Mouse (Mus musculus): ENCODE measurements at regions not wholly inside any gene's neighbourhood (a gene's known extent, or its start where the extent isn't known, plus 50 kb on each side); places are given as distances from the start of the nearest gene placed in this dataset.

- DNase-seq (ENCODE audit: low spot score) = no peak
Observed at GRCm38 (mm10) chr15:102776218-102776850, 54.4 kb upstream of the Calcoco1 start.

DNA sequence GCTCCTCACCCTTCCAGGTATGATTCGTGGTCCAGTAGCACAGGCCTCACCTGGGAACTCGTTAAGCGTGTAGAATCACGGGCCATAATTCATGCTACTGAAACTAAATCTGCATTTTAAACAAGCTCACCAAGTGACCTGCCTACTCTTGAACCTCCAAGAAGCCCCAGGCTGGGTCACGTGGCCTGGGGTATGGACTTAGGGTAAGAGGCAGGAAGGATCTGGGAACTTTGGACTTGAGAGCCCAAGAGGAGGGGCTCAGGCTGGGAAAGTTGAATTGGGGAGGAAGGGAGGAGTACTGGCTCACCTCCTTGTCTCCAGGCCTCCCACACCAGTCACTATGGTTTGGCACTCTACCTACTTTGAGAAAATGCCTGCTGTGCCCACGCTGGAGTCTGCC, 58.6 kb upstream of the Calcoco1 start:
- no peak for DNase-seq (ENCODE audit: low spot score)

GRCm38 (mm10) chr15:102782988-102783799, 61.2 kb upstream of the Calcoco1 start:
- no peak for DNase-seq (ENCODE audit: low spot score)

- DNase-seq (ENCODE audit: low spot score) = peak; percentile 51
Observed at GRCm38 (mm10) chr15:102785055-102785820, 63.3 kb upstream of the Calcoco1 start.

DNA sequence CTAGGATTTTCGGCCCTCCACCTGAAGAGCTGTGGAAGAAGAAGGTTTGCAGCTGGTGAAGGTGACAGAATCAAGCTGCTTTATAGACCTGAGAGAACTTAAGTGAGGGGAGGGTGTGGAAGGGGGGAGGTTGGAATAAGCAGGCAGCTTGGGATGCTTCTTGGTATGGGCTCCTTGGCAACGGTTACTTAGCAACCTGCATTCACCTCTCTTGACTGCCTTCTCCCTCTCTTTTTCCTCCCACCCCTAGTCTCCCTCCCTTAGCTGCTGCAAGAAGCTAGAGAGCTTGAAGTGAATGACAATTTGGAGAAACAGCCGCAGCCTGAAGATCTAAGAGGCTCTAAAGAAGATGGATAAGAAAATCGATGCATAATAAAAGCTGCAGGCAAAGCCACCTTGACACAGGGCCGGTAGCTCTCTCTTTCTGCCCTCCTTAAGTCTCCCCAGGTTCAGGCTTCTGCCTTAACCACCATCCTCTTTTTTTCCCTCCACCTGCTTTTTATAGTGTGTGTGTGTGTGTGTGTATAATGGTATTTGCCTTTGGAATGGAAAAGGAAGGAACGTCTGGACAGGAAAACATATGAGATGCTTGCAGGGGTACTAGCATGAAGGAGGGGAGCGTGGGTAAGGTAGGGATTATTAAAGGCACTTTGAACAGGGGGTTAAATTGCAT, 67.0 kb upstream of the Calcoco1 start:
- DNase-seq (ENCODE audit: low spot score) = no peak

DNA sequence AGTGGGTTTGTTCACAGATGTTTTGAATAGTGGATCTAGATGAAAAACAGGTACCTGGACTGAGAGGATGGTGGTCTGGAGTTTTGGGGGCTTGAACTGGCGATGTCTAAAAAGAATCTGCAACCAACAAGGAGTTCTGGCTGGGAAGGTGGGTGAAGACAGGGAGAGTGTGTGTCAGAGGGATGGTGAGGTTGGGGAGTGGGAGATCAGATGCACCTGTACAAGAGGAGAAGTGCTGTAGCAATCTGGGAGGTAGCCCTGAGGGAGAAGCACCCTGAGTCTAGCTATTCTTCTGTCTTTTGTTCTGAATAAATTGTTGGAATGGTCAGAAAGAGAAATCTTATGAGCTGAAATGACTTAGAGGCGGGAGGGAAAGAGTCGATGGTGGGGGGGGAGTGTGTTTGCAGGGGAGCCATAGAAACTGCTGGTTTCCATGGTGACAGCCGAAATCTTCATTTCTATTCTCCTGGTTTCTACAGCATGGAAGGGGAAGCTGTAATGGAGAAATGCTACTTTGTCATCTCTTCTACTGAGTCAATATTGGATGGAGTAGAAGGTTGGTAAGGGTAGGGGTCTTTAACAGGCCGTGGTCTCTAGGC, 75.1 kb upstream of the Calcoco1 start:
- no peak for DNase-seq (ENCODE audit: low spot score)

GRCm38 (mm10) chr15:102800049-102800448, 78.1 kb upstream of the Calcoco1 start:
- no peak for DNase-seq (ENCODE audit: low spot score)

- no peak for DNase-seq (ENCODE audit: low spot score)
Observed at GRCm38 (mm10) chr15:102802265-102802813, 80.4 kb upstream of the Calcoco1 start.

GRCm38 (mm10) chr15:102807353-102807752, 85.4 kb upstream of the Calcoco1 start:
- peak; percentile 7 for DNase-seq (ENCODE audit: low spot score)

DNA sequence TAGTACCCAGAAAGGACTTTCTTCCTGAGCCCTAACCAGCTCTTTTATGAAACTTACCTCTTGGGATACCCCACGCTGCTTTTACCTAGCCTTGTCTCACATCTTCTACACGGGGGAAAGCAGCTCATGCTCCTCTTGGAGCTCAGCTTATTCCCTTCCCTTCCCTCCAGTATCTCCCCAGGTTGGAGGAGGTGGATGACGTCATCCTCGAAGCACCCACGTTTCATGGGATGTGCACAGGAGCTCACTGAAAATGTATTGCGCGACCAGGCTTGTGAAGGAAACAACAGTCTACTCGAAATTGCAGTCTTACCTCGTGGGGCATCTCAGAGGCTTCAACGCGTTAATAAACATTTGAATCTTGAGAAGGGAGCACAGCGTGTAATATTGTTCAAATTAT, 97.2 kb upstream of the Calcoco1 start:
- no peak for DNase-seq (ENCODE audit: low spot score)

DNA sequence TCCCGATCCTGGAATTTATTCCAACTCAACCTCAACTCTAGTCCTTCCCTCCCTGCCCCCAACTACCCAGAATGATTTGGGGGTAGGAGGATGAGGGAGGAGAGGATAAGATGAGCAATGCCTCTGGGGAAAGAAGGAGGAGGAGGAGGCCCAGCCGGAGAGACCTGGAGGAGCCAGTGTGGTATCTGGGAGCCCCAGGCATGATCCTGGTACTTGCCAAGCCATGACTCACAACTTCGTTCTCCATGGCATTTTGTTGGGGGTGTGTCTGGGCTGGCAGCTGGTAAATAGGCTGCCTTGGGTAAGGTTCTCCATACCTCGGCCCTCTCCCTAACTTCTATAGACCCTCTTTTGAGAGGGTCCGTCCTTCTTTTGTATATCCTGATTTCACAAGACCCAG, 81.2 kb upstream of the Hoxc13 start:
- no peak for DNase-seq (ENCODE audit: low spot score)

GRCm38 (mm10) chr15:102862374-102862773, 58.5 kb upstream of the Hoxc13 start:
- no peak for DNase-seq (ENCODE audit: low spot score)

DNA sequence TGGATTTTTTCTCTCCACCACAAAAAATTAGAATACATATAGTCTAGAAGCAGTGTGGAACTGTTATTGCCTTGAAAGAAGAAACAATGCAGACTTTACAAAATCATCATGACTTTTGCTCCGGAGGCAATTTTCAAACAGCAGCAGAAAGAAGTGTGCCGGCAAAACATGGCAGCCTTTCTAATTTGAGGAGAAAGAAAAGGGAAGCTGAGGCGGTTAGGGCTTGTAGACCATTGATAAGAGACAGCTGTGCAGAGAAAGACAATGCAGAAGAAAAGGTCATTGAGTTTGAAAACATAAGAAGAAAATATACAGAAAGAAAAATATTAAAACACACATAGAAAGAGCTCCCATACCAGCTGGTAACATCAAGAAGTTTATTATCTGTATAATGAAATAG, 54.1 kb upstream of the Hoxc13 start:
- no peak for DNase-seq (ENCODE audit: low spot score)

All from ovary, postnatal 36 days (tissue).